Mouse (Mus musculus): ENCODE data around the gene S100a11. TPM values are rescaled to one million over a fixed set of nuclear protein-coding genes. Genes with fewer than 3 reads are reported as not detected.

The S100a11 gene
- polyA plus RNA-seq, 1 experiment from 2014 or later = 2,191 TPM

GRCm38 (mm10) chr3:93572058-93572791 lies 51.9 kb downstream of the S100a11 start:
- H3K9me3 ChIP-seq (replicated peaks; ENCODE audit: low read length) = no peaks in the 10 kb centered on the region
- DNase-seq (ENCODE audit: low spot score) (no peak), ATAC-seq (replicated peaks; ENCODE audit: low FRiP score, low read depth) (no peak)
- H3K4me2 ChIP-seq (ENCODE audit: low read length) = no peak overlapping the region
- no peaks in the 10 kb centered on the region for H3K27me3 ChIP-seq (ENCODE audit: insufficient read depth, low read length)
- H3K4me3 ChIP-seq (replicated peaks; ENCODE audit: low read depth, low read length) = no peak overlapping the region
- no peak for TF ChIP-seq CTCF (IDR thresholded peaks at IDR 0.05; ENCODE audit: low read depth)
- H3K36me3 ChIP-seq (ENCODE audit: insufficient read depth, low read length) = no peaks in the 10 kb centered on the region
- H3K9ac ChIP-seq (ENCODE audit: low read depth, low read length) = no peak overlapping the region
- no peaks in the 10 kb centered on the region for H3K4me1 ChIP-seq (replicated peaks; ENCODE audit: insufficient read depth, low read length)
- WGBS = 72% methylated on average over 5 of the region's 5 CpGs
- no peak overlapping the region for H3K27ac ChIP-seq

Other genes with a start within 250 kb of the S100a11 start
- gene Flg, start 247.0 kb upstream of the S100a11 start, polyA plus RNA-seq (2015; fragmentation: Nextera tagmentation; extraction: Ambion mirVana) = 0.28 and 0.32 TPM in 2 replicates
- gene Hrnr, start 200.7 kb upstream of the S100a11 start, polyA plus RNA-seq (2015; fragmentation: Nextera tagmentation; extraction: Ambion mirVana) = 0.04 and 0.05 TPM in 2 replicates
- gene Rptn, start 126.8 kb upstream of the S100a11 start, polyA plus RNA-seq (2015; fragmentation: Nextera tagmentation; extraction: Ambion mirVana) = 0.04 and 0.05 TPM in 2 replicates
- 6.7 and 7.1 TPM in 2 replicates for gene Tchh, start 78.2 kb upstream of the S100a11 start, polyA plus RNA-seq (2015; fragmentation: Nextera tagmentation; extraction: Ambion mirVana)
- 0.28 and 0.33 TPM in 2 replicates for gene Tchhl1, start 51.7 kb upstream of the S100a11 start, polyA plus RNA-seq (2015; fragmentation: Nextera tagmentation; extraction: Ambion mirVana)
- 534 and 566 TPM in 2 replicates for gene S100a10, start 34.6 kb downstream of the S100a11 start, polyA plus RNA-seq (2015; fragmentation: Nextera tagmentation; extraction: Ambion mirVana)
- gene Tdpoz2, start 132.2 kb downstream of the S100a11 start, polyA plus RNA-seq (2015; fragmentation: Nextera tagmentation; extraction: Ambion mirVana) = not detected in 2 replicates
- gene Tdpoz1, start 155.8 kb downstream of the S100a11 start, polyA plus RNA-seq (2015; fragmentation: Nextera tagmentation; extraction: Ambion mirVana) = not detected in 2 replicates
- not detected in 2 replicates for gene Gm37596, start 172.6 kb downstream of the S100a11 start, polyA plus RNA-seq (2015; fragmentation: Nextera tagmentation; extraction: Ambion mirVana)

Data from kidney, postnatal 0 days (tissue).